Mouse (Mus musculus): ENCODE measurements around the gene B2m.

- TF ChIP-seq GATA1 (IDR thresholded peaks at IDR 0.05; ENCODE audit: borderline replicate concordance, low read length) (no peak), FLI1 (IDR thresholded peaks at IDR 0.05; ENCODE audit: low read length) (no peak)
Observed at GRCm38 (mm10) chr2:122152850-122153249, 5.4 kb downstream of the B2m start.

Measured in megakaryocyte, embryonic 14.5 days (primary cell).